Mouse (Mus musculus): ENCODE measurements around the gene Lamtor4.

DNA sequence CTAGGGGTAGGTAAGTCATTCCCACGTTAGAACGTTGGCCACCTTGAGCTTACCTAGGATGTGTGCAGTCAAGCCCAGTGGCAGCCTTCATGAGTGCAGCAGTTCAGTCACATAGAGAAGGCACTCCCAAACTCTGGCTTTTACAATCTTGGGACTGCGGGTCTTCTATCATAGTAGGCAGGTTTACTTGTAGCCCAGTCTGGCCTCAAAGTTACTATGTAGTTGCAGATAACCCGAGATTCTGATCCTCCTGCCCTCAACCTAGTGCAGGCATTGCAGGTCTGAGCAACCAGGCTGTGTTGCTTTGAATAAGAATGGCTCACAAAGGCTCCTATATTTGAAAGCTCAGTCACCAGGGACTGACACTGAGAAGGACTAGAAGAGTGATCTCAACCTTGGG, 28.8 kb upstream of the Lamtor4 start:
- TF ChIP-seq CTCF (IDR thresholded peaks at IDR 0.05; ENCODE audit: low read depth, low read length) (no peak), EP300 (IDR thresholded peaks at IDR 0.05; ENCODE audit: insufficient read depth, low read depth, low read length) (no peak)

Measured in ES-Bruce4 (cell line).